Mouse (Mus musculus) liver, embryonic 14.5 days (tissue): ENCODE measurements around the gene Eml4.

ENCODE experiments used
- CTCF ChIP-seq: IDR thresholded peaks from 2 replicates; pipeline ENCODE4 v1.5.1; 2016; ENCODE audit warnings: antibody characterized with exemption, low read depth, control low read depth
- EP300 ChIP-seq: IDR thresholded peaks from 2 replicates; pipeline ENCODE4 v1.6.1; 2016; ENCODE audit warnings: antibody characterized with exemption, low read depth

GRCm38 (mm10) chr17:83378444-83378762, 27.7 kb downstream of the Eml4 start:
- TF ChIP-seq CTCF (no peak), EP300 (no peak)
